Comparison of ENCODE assay signal across 26 mouse cellular contexts in genomic region chr12:69777341-69777730, GRCm38 (mm10). TPM values are rescaled to one million over a fixed set of nuclear protein-coding genes. Genes with fewer than 3 reads are reported as not detected.
DNase-seq lines count a peak whose midpoint lies in the region; ATAC-seq lines count a peak whose summit lies in the region.
"Had no signal": no experiment of that assay in that cellular context is flagged by ENCODE, and none has a peak within 500 bp of the region (broad histone marks: within the 10 kb centered on the region; RNA-seq: fewer than 3 reads in every experiment).

No protein-coding gene starts in this region.

- no peak overlapping the region for H3K9ac ChIP-seq in liver, embryonic 12.5 days
- H3K9ac ChIP-seq in liver, embryonic 11.5 days (ENCODE audit: low read depth, low read length), result no peak overlapping the region
- H3K9ac ChIP-seq in stomach, embryonic 15.5 days, result no peak overlapping the region
- H3K9ac ChIP-seq: embryonic facial prominence, embryonic 15.5 days; forebrain, embryonic 13.5 days; hindbrain, embryonic 14.5 days; liver, embryonic 14.5 days had no signal

- H3K36me3 ChIP-seq in liver, embryonic 12.5 days, result no peaks in the 10 kb centered on the region
- H3K36me3 ChIP-seq in liver, embryonic 11.5 days (ENCODE audit: control insufficient read depth, insufficient read depth, low read length), result no peaks in the 10 kb centered on the region
- H3K36me3 ChIP-seq in stomach, embryonic 15.5 days, result no peaks in the 10 kb centered on the region
- H3K36me3 ChIP-seq: embryonic facial prominence, embryonic 10.5 days; embryonic facial prominence, embryonic 15.5 days had no signal

- H3K4me2 ChIP-seq in liver, embryonic 12.5 days, result no peak overlapping the region
- H3K4me2 ChIP-seq in liver, embryonic 11.5 days, result no peak overlapping the region
- no peak overlapping the region for H3K4me2 ChIP-seq in stomach, embryonic 15.5 days
- H3K4me2 ChIP-seq: embryonic facial prominence, embryonic 15.5 days; forebrain, embryonic 13.5 days; heart, embryonic 11.5 days; hindbrain, embryonic 14.5 days; midbrain, embryonic 11.5 days had no signal

- H3K27me3 ChIP-seq in liver, embryonic 12.5 days (replicated peaks), result 0 out of 2 replicates have a peak, but pooled peaks cover 4% of the 10 kb centered on the region
- H3K27me3 ChIP-seq in liver, embryonic 11.5 days (replicated peaks; ENCODE audit: control insufficient read depth, insufficient read depth, low read length), result no peaks in the 10 kb centered on the region
- no peaks in the 10 kb centered on the region for H3K27me3 ChIP-seq in stomach, embryonic 15.5 days (replicated peaks)
- H3K27me3 ChIP-seq: embryonic facial prominence, embryonic 15.5 days; forebrain, embryonic 13.5 days had no signal

- peaks cover 43% of the 10 kb centered on the region for H3K4me1 ChIP-seq in liver, embryonic 12.5 days
- peaks cover 12% of the 10 kb centered on the region for H3K4me1 ChIP-seq in liver, embryonic 11.5 days (replicated peaks; ENCODE audit: control insufficient read depth, insufficient read depth, low read length)
- H3K4me1 ChIP-seq in stomach, embryonic 15.5 days, result peaks cover 7% of the 10 kb centered on the region; the same call in 1 of the 2 replicates
- H3K4me1 ChIP-seq: embryonic facial prominence, embryonic 15.5 days; forebrain, embryonic 13.5 days had no signal

- ATAC-seq in liver, embryonic 12.5 days, result no peak
- no peak for ATAC-seq in liver, embryonic 11.5 days (replicated peaks; ENCODE audit: low FRiP score)
- no peak for ATAC-seq in stomach, embryonic 15.5 days (ENCODE audit: insufficient read depth, low FRiP score, low read depth)
- ATAC-seq: activated CD4-positive, CD25-positive, alpha-beta regulatory T cell, adult 4 months; forebrain, embryonic 13.5 days; midbrain, embryonic 16.5 days had no signal

- 83% methylated on average over 6 of the region's 6 CpGs for WGBS in liver, embryonic 12.5 days (ENCODE audit: insufficient replicate concordance)
- WGBS in liver, embryonic 11.5 days, result 83% methylated on average over 6 of the region's 6 CpGs
- 84% methylated on average over 6 of the region's 6 CpGs for WGBS in stomach, embryonic 15.5 days

- no peak overlapping the region for H3K4me3 ChIP-seq in liver, embryonic 12.5 days
- no peak overlapping the region for H3K4me3 ChIP-seq in liver, embryonic 11.5 days (ENCODE audit: low read depth, low read length)
- no peak overlapping the region for H3K4me3 ChIP-seq in stomach, embryonic 15.5 days (replicated peaks)
- H3K4me3 ChIP-seq: embryonic facial prominence, embryonic 10.5 days; embryonic facial prominence, embryonic 15.5 days; forebrain, embryonic 13.5 days; gastrocnemius, adult 2 months had no signal

- DNase-seq in kidney, adult 9 months, result peak; percentile 68
- no peak for DNase-seq in kidney, adult 8-10 months
- DNase-seq in liver, embryonic 11.5 days (ENCODE audit: low spot score), result no peak
- DNase-seq in kidney, postnatal 14 days, result peak; percentile 45
- DNase-seq in frontal cortex, adult 2 months (ENCODE audit: extremely low spot score in 1 of 2, low spot score in 1 of 2), result no peak
- no peak for DNase-seq in urinary bladder, postnatal 10 days (ENCODE audit: low spot score)
- DNase-seq: adrenal gland, adult 2 months; cerebellum, adult 8-10 months; cerebellum, postnatal 25 days; gastrocnemius, adult 2 months; gastrocnemius, postnatal 36 days; heart, adult 18-20 months; heart, postnatal 10 days; left cerebral cortex, postnatal 4 days; right cerebral cortex, adult 18-20 months had no signal

- no peaks in the 10 kb centered on the region for H3K9me3 ChIP-seq in liver, embryonic 12.5 days (replicated peaks)
- H3K9me3 ChIP-seq in liver, embryonic 11.5 days (ENCODE audit: control insufficient read depth, low read length), result no peaks in the 10 kb centered on the region
- H3K9me3 ChIP-seq in stomach, embryonic 15.5 days, result no peaks in the 10 kb centered on the region
- H3K9me3 ChIP-seq: embryonic facial prominence, embryonic 10.5 days; embryonic facial prominence, embryonic 15.5 days; forebrain, embryonic 13.5 days had no signal

- H3K27ac ChIP-seq in liver, embryonic 12.5 days, result peak overlapping the region; percentile 32; the same call in 1 of the 2 replicates
- H3K27ac ChIP-seq in liver, embryonic 11.5 days (ENCODE audit: low read depth, low read length), result no peak overlapping the region
- H3K27ac ChIP-seq in stomach, embryonic 15.5 days, result peak overlapping the region; percentile 16; the same call in 1 of the 2 replicates
- H3K27ac ChIP-seq: embryonic facial prominence, embryonic 10.5 days; embryonic facial prominence, embryonic 15.5 days; forebrain, embryonic 13.5 days; gastrocnemius, adult 2 months; hindbrain, embryonic 14.5 days; liver, embryonic 14.5 days had no signal

RNA-seq across cellular contexts. Expression of gene Cdkl1, which starts 13.7 kb away (rescaled TPM):
- 0.67 and 0.74 TPM in 2 replicates for polyA plus RNA-seq in liver, embryonic 12.5 days (2016; fragmentation: Nextera tagmentation; extraction: Ambion mirVana)
- 0.21 and 0.52 TPM in 2 replicates for polyA plus RNA-seq in liver, embryonic 11.5 days (2014; fragmentation: Nextera tagmentation; extraction: Ambion mirVana)
- polyA plus RNA-seq in stomach, embryonic 15.5 days (2015; fragmentation: Nextera tagmentation; extraction: Ambion mirVana), result 4.2 and 5.5 TPM in 2 replicates
- 9.6 and 11.4 TPM in 2 replicates for polyA plus RNA-seq in frontal cortex, adult 2 months (2012; rRNA removed)
- polyA plus RNA-seq: activated CD4-positive, CD25-positive, alpha-beta regulatory T cell, adult 4 months had no signal

RNA-seq across cellular contexts. Expression of gene Atp5s, which starts 52.6 kb away (rescaled TPM):
- 20.7 and 23.8 TPM in 2 replicates for polyA plus RNA-seq in liver, embryonic 12.5 days (2016; fragmentation: Nextera tagmentation; extraction: Ambion mirVana)
- polyA plus RNA-seq in liver, embryonic 11.5 days (2014; fragmentation: Nextera tagmentation; extraction: Ambion mirVana), result 30.0 and 34.3 TPM in 2 replicates
- polyA plus RNA-seq in stomach, embryonic 15.5 days (2015; fragmentation: Nextera tagmentation; extraction: Ambion mirVana), result 28.2 and 28.3 TPM in 2 replicates
- polyA plus RNA-seq in frontal cortex, adult 2 months (2012; rRNA removed), result 33.7 and 34.9 TPM in 2 replicates

RNA-seq across cellular contexts. Expression of gene L2hgdh, which starts 52.7 kb away (rescaled TPM):
- 19.8 and 20.6 TPM in 2 replicates for polyA plus RNA-seq in liver, embryonic 12.5 days (2016; fragmentation: Nextera tagmentation; extraction: Ambion mirVana)
- 25.0 and 26.8 TPM in 2 replicates for polyA plus RNA-seq in liver, embryonic 11.5 days (2014; fragmentation: Nextera tagmentation; extraction: Ambion mirVana)
- polyA plus RNA-seq in stomach, embryonic 15.5 days (2015; fragmentation: Nextera tagmentation; extraction: Ambion mirVana), result 18.3 and 21.2 TPM in 2 replicates
- polyA plus RNA-seq in frontal cortex, adult 2 months (2012; rRNA removed), result 11.4 and 13.6 TPM in 2 replicates

Comparison
In these comparisons a context has a peak if more than half of its experiments do, and no peak if none do; other contexts are left out.
1. DNase-seq: peak in kidney, adult 9 months (single experiment) and kidney, postnatal 14 days (single experiment); none in kidney, adult 8-10 months (0 of 2), liver, embryonic 11.5 days (single experiment), frontal cortex, adult 2 months (0 of 2) and urinary bladder, postnatal 10 days (single experiment).